Mouse (Mus musculus): ENCODE results near the gene Gm21903.
"Not testable (repeated sequence)": the region's sequence is repeated elsewhere in the genome, so short reads cannot be mapped to it uniquely, and the experiment has no call there.

Gm21903 gene

DNA sequence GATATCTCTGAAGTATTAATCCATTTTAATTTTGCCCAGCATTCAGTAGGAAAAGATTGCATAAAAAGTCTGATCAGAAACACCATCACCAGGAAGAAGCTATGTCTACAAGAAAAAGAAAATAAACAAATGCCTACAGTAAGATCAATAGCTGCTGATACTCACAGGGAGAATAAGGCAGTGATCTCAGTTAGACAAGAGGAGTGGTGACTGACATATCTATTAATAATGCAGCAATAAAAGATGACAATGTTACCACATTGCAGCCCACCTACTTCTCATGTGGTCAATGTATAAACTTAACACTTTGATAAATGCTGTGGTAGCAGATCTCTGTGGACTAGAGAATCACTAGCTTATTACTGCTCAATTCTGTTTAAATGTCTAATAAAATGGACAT is at the start of gene Gm21903:
Gene Gm21903, minus strand, starts transcription at position 101 of the 400 bp plus-strand sequence.
- DNase-seq, result no peak

- no peak for DNase-seq
Observed at GRCm38 (mm10) chr17:39076937-39077336, 33.8 kb upstream of the Gm21903 start, which contains the start of gene Esp23. TSS of gene Esp23 (minus strand) at chr17:39077037.

- DNase-seq, result no peak
Observed at GRCm38 (mm10) chr17:39063641-39064040, 20.5 kb upstream of the Gm21903 start.

DNA sequence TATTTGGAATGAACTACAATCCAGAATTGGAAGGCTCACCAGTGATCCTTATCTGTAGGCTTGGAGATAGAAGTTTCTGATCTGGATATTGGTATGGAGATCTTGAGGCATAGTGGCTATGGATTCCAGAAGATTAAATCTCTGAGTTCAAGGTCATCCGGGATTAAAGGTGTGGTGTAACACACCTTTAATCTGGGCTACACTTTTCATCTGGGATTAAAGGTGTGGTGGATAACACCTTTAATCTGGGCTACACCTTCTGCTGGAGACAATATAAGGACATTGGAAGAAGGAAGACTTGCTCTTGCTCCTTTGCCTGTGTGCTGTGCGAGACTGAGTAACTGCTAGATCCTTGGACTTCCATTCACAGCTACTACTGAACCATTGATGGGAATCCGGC is 6.7 kb downstream of the Gm21903 start, which contains the start of gene Esp24:
Gene Esp24, plus strand, starts transcription at position 301 of the 400 bp plus-strand sequence.
- not testable (repeated sequence) for DNase-seq

- peak; percentile 76 for DNase-seq
Observed at GRCm38 (mm10) chr17:39017184-39017583, 26.0 kb downstream of the Gm21903 start.

GRCm38 (mm10) chr17:39010675-39011638 is 32.2 kb downstream of the Gm21903 start:
- peak; percentile 77 for DNase-seq

DNA sequence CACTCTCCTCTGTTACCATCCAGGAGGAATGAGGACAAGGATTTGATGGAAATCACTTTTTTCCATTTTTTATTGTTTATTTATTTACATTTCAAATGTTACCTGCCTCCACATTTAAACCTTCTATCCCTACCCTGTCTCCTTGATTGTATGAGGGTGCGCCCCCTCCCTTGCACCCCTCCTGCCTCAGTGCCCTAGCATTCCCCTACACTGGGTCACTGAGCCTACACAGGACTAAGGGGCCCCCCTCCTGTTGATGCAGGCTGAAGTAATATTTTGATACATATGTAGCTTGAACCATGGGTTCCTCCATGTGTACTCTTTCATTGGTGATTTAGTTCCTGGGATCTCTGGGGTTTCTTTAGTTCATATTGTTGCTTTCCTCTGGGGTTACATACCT is 33.3 kb downstream of the Gm21903 start:
- DNase-seq, result peak; percentile 76
